Mouse (Mus musculus): ENCODE data around the gene Pspn. TPM values are rescaled to one million over a fixed set of nuclear protein-coding genes. Genes with fewer than 3 reads are reported as not detected.

Gene Pspn
- total RNA-seq, 2 experiments from 2014 or later = not detected

- no peak for ATAC-seq (replicated peaks; ENCODE audit: poor library complexity, severe bottlenecking)
Measured at GRCm38 (mm10) chr17:56969321-56969720, 30.5 kb downstream of the Pspn start.

- no peak for ATAC-seq (replicated peaks; ENCODE audit: poor library complexity, severe bottlenecking)
Measured at GRCm38 (mm10) chr17:56963646-56964045, 36.2 kb downstream of the Pspn start.

GRCm38 (mm10) chr17:56962642-56963405 lies 37.0 kb downstream of the Pspn start:
- no peak for ATAC-seq (replicated peaks; ENCODE audit: poor library complexity, severe bottlenecking)

- ATAC-seq (replicated peaks; ENCODE audit: poor library complexity, severe bottlenecking) = no peak
Measured at GRCm38 (mm10) chr17:56961880-56962279, 37.9 kb downstream of the Pspn start.

- ATAC-seq (replicated peaks; ENCODE audit: poor library complexity, severe bottlenecking) = no peak
Measured at GRCm38 (mm10) chr17:56958667-56959066, 41.2 kb downstream of the Pspn start.

DNA sequence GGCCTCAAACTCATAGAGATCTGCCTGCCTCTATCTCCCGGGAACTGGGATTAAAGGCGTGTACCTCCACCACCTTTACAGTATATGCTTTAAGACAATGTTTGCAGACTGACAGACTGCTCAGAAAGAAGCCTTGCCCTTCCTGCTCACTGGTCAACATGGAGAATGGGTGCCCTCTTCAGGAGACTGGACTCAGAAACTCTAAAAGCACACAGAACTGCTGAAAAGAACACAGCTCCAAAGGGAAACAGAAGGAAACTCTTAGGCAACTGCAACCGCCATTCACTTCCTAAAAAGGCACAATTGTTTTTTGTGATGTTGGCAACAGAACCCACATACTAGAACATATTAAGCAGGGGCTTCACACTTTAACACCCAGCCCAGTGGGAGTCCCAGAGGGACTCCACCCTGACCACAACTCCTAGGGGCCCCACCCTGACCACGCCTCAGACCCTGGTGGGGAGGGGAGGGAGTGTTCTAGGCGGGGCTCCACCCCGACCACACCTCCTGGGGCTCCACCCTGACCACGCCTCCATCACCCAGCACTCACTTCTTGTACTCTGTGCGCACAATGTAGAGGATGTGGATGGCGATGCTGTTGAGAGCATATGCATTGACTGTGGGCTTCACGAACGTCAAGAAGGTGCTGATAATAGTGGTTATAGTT lies 41.9 kb downstream of the Pspn start:
- peak; percentile 97 for ATAC-seq (replicated peaks; ENCODE audit: poor library complexity, severe bottlenecking)

DNA sequence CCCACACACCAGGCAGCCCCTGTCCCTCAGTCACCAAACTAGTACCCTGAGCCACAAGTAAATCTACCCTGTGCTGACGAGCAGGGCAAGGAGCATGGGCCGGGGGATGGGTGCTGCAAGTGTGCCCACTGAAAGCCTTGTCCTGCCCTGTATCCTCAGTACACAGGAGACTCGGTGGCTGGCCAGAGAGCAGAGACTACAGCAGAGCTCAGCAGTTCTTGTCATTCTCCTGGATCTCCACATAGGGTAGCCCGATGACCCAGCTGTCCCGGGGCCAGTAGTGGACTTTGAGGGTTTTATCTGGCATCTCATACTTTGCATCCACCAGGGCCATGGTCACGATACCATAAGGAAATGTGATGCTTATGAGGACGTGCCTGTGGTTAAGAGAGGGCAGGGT lies 44.9 kb downstream of the Pspn start:
- no peak for ATAC-seq (replicated peaks; ENCODE audit: poor library complexity, severe bottlenecking)

DNA sequence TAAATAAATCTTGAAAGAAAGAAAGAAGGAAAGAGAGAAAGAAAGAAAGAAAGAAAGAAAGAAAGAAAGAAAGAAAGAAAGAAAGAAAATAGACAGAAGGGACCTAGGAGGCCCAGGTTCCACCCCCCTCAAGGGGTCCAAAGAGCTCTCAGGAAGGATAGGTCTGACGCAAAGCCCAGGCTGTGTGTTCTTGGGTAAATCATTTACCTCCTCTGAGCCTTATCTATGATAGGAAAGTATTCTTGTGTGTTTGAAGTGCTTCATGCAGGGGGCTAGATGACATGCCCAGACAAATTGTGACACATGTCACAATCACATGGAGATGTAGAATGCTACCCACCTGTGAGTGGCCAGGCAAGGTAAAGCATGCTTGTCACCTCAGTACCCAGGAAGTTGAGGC lies 47.2 kb downstream of the Pspn start:
- no peak for ATAC-seq (replicated peaks; ENCODE audit: poor library complexity, severe bottlenecking)

DNA sequence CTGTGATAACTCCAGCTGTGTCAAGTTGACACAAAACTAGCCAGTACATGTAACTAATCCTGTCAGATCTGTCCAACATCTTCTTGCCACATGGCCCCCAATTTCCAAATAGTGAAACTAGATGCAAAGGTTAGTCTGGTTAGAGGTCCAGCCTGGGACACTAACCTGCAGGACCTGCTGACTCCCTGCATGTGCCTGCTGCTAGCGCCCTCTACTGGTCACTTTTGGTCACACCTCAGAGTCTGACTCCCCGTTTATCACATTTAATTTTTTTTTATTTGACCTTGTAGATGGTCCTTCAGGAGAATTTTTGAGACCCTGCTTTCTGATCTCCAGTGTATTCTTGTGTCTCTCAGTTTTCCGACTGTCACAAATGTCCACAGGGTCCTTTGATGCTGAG lies 48.9 kb downstream of the Pspn start:
- peak; percentile 98 for ATAC-seq (replicated peaks; ENCODE audit: poor library complexity, severe bottlenecking)

Other genes starting within 250 kb of the Pspn start
- gene Nrtn, start 242.5 kb downstream of the Pspn start, total RNA-seq (2014; fragmentation: Nextera tagmentation) = not detected in 2 replicates
- not detected in 2 replicates for gene Nrtn, start 242.5 kb downstream of the Pspn start, total RNA-seq (2017)
- 20.5 and 22.8 TPM in 2 replicates for gene Dus3l, start 235.3 kb downstream of the Pspn start, total RNA-seq (2014; fragmentation: Nextera tagmentation)
- gene Dus3l, start 235.3 kb downstream of the Pspn start, total RNA-seq (2017) = 18.2 and 21.8 TPM in 2 replicates
- 0.17 and 2.6 TPM in 2 replicates for gene Prr22, start 229.8 kb downstream of the Pspn start, total RNA-seq (2014; fragmentation: Nextera tagmentation)
- 1.6 and 1.7 TPM in 2 replicates for gene Prr22, start 229.8 kb downstream of the Pspn start, total RNA-seq (2017)
- 4.4 and 6.4 TPM in 2 replicates for gene Rfx2, start 169.0 kb downstream of the Pspn start, total RNA-seq (2014; fragmentation: Nextera tagmentation)
- gene Rfx2, start 169.0 kb downstream of the Pspn start, total RNA-seq (2017) = 1.6 and 2.8 TPM in 2 replicates
- gene Acsbg2, start 125.6 kb downstream of the Pspn start, total RNA-seq (2014; fragmentation: Nextera tagmentation) = not detected in 2 replicates
- gene Acsbg2, start 125.6 kb downstream of the Pspn start, total RNA-seq (2017) = not detected in 2 replicates
- 0.47 TPM in 1 of 2 replicates, not detected in the other for gene 1700061G19Rik, start 124.5 kb downstream of the Pspn start, total RNA-seq (2014; fragmentation: Nextera tagmentation)
- gene 1700061G19Rik, start 124.5 kb downstream of the Pspn start, total RNA-seq (2017) = 0.17 TPM in 1 of 2 replicates, not detected in the other
- 20.6 and 26.9 TPM in 2 replicates for gene Mllt1, start 64.6 kb downstream of the Pspn start, total RNA-seq (2014; fragmentation: Nextera tagmentation)
- 16.6 and 17.0 TPM in 2 replicates for gene Mllt1, start 64.6 kb downstream of the Pspn start, total RNA-seq (2017)
- not detected in 2 replicates for gene Acer1, start 17.9 kb downstream of the Pspn start, total RNA-seq (2014; fragmentation: Nextera tagmentation)
- gene Acer1, start 17.9 kb downstream of the Pspn start, total RNA-seq (2017) = not detected in 2 replicates
- gene Clpp, start 9.7 kb downstream of the Pspn start, total RNA-seq (2014; fragmentation: Nextera tagmentation) = 48.8 and 80.1 TPM in 2 replicates
- gene Clpp, start 9.7 kb downstream of the Pspn start, total RNA-seq (2017) = 88.7 and 94.7 TPM in 2 replicates
- 11.3 and 24.4 TPM in 2 replicates for gene Alkbh7, start 2.7 kb downstream of the Pspn start, total RNA-seq (2014; fragmentation: Nextera tagmentation)
- 17.3 and 18.7 TPM in 2 replicates for gene Alkbh7, start 2.7 kb downstream of the Pspn start, total RNA-seq (2017)
- gene Gtf2f1, start 11.3 kb upstream of the Pspn start, total RNA-seq (2014; fragmentation: Nextera tagmentation) = 47.6 and 63.8 TPM in 2 replicates
- gene Gtf2f1, start 11.3 kb upstream of the Pspn start, total RNA-seq (2017) = 103 and 116 TPM in 2 replicates
- not detected in 2 replicates for gene Gm17949, start 11.5 kb upstream of the Pspn start, total RNA-seq (2014; fragmentation: Nextera tagmentation)
- gene Gm17949, start 11.5 kb upstream of the Pspn start, total RNA-seq (2017) = not detected in 2 replicates
- 96.6 and 149 TPM in 2 replicates for gene Khsrp, start 31.5 kb upstream of the Pspn start, total RNA-seq (2014; fragmentation: Nextera tagmentation)
- 68.9 and 84.0 TPM in 2 replicates for gene Khsrp, start 31.5 kb upstream of the Pspn start, total RNA-seq (2017)
- gene Slc25a41, start 41.6 kb upstream of the Pspn start, total RNA-seq (2014; fragmentation: Nextera tagmentation) = not detected in 2 replicates
- not detected in 2 replicates for gene Slc25a41, start 41.6 kb upstream of the Pspn start, total RNA-seq (2017)
- not detected in 2 replicates for gene Crb3, start 59.1 kb upstream of the Pspn start, total RNA-seq (2014; fragmentation: Nextera tagmentation)
- not detected in 2 replicates for gene Crb3, start 59.1 kb upstream of the Pspn start, total RNA-seq (2017)
- gene Slc25a23, start 59.8 kb upstream of the Pspn start, total RNA-seq (2014; fragmentation: Nextera tagmentation) = 15.2 and 23.8 TPM in 2 replicates
- 1.6 and 1.7 TPM in 2 replicates for gene Slc25a23, start 59.8 kb upstream of the Pspn start, total RNA-seq (2017)
- 24.7 and 27.1 TPM in 2 replicates for gene Dennd1c, start 78.5 kb upstream of the Pspn start, total RNA-seq (2014; fragmentation: Nextera tagmentation)
- 2.9 and 3.0 TPM in 2 replicates for gene Dennd1c, start 78.5 kb upstream of the Pspn start, total RNA-seq (2017)
- not detected in 2 replicates for gene Tubb4a, start 87.8 kb upstream of the Pspn start, total RNA-seq (2014; fragmentation: Nextera tagmentation)
- not detected in 2 replicates for gene Tubb4a, start 87.8 kb upstream of the Pspn start, total RNA-seq (2017)
- gene Tnfsf9, start 105.3 kb upstream of the Pspn start, total RNA-seq (2014; fragmentation: Nextera tagmentation) = 0.28 and 1.1 TPM in 2 replicates
- gene Tnfsf9, start 105.3 kb upstream of the Pspn start, total RNA-seq (2017) = 0.60 and 3.0 TPM in 2 replicates
- not detected in 2 replicates for gene Cd70, start 149.8 kb upstream of the Pspn start, total RNA-seq (2014; fragmentation: Nextera tagmentation)
- gene Cd70, start 149.8 kb upstream of the Pspn start, total RNA-seq (2017) = not detected in 2 replicates
- 6.4 and 7.6 TPM in 2 replicates for gene Tnfsf14, start 194.2 kb upstream of the Pspn start, total RNA-seq (2014; fragmentation: Nextera tagmentation)
- 5.2 and 5.8 TPM in 2 replicates for gene Tnfsf14, start 194.2 kb upstream of the Pspn start, total RNA-seq (2017)
- gene C3, start 228.1 kb upstream of the Pspn start, total RNA-seq (2014; fragmentation: Nextera tagmentation) = 59.6 and 67.4 TPM in 2 replicates
- 146 and 183 TPM in 2 replicates for gene C3, start 228.1 kb upstream of the Pspn start, total RNA-seq (2017)
- 26.6 and 27.2 TPM in 2 replicates for gene Gpr108, start 248.4 kb upstream of the Pspn start, total RNA-seq (2014; fragmentation: Nextera tagmentation)
- 18.9 and 20.9 TPM in 2 replicates for gene Gpr108, start 248.4 kb upstream of the Pspn start, total RNA-seq (2017)
- gene Trip10, start 249.4 kb upstream of the Pspn start, total RNA-seq (2014; fragmentation: Nextera tagmentation) = 8.3 and 9.9 TPM in 2 replicates
- 5.6 and 8.6 TPM in 2 replicates for gene Trip10, start 249.4 kb upstream of the Pspn start, total RNA-seq (2017)

All from granulocyte monocyte progenitor cell, adult 5-6 weeks (primary cell).